Mouse (Mus musculus) limb, embryonic 10.5 days (tissue): Measurements from ENCODE around the gene Pnpla2. TPM values are rescaled to one million over a fixed set of nuclear protein-coding genes. Genes with fewer than 3 reads are reported as not detected.

ENCODE experiments used
- DNase-seq: peaks from one replicate; pipeline ENCODE4 v3.0.0-alpha.2; 2017; ENCODE audit warnings: low spot score
- H3K27ac ChIP-seq: fragments of 300-500 bp; sonication (generic); 2 replicates; pipeline ENCODE4 v1.5.1; 2016; ENCODE audit warnings: mild to moderate bottlenecking
- H3K27me3 ChIP-seq: fragments of 300-500 bp; sonication (generic); 2 replicates; pipeline ENCODE4 v1.6.1; 2016; ENCODE audit warnings: low read depth, mild to moderate bottlenecking; ENCODE audit not compliant: poor library complexity, severe bottlenecking
- H3K36me3 ChIP-seq: fragments of 300-500 bp; sonication (generic); 2 replicates; pipeline ENCODE4 v1.6.1; 2016; ENCODE audit warnings: mild to moderate bottlenecking, moderate library complexity
- H3K4me1 ChIP-seq: fragments of 300-500 bp; sonication (generic); 2 replicates; pipeline ENCODE4 v1.6.1; 2016
- H3K4me3 ChIP-seq: fragments of 300-500 bp; sonication (generic); 2 replicates; pipeline ENCODE4 v1.5.1; 2016; ENCODE audit warnings: mild to moderate bottlenecking, moderate library complexity
- H3K9me3 ChIP-seq: fragments of 300-500 bp; sonication (generic); replicated peaks from 2 replicates; pipeline ENCODE4 v1.6.1; 2016; ENCODE audit warnings: mild to moderate bottlenecking
- WGBS: fragments of 180-500 bp; shearing (Covaris S2); methylation state at CpG from one replicate; pipeline ENCODE4 v1.1.7; 2016; 5-methylcytosine and 5-hydroxymethylcytosine counted together
- polyA plus RNA-seq: library from polyadenylated mRNA; unstranded; fragments of >200 nt; fragmentation: Nextera tagmentation; extraction: Ambion mirVana; gene quantifications from 2 replicates; pipeline ENCODE4 v1.2.1, GENCODE M21; 2016

Gene Pnpla2
- polyA plus RNA-seq, 1 experiment from 2014 or later: 11.6 TPM

DNA sequence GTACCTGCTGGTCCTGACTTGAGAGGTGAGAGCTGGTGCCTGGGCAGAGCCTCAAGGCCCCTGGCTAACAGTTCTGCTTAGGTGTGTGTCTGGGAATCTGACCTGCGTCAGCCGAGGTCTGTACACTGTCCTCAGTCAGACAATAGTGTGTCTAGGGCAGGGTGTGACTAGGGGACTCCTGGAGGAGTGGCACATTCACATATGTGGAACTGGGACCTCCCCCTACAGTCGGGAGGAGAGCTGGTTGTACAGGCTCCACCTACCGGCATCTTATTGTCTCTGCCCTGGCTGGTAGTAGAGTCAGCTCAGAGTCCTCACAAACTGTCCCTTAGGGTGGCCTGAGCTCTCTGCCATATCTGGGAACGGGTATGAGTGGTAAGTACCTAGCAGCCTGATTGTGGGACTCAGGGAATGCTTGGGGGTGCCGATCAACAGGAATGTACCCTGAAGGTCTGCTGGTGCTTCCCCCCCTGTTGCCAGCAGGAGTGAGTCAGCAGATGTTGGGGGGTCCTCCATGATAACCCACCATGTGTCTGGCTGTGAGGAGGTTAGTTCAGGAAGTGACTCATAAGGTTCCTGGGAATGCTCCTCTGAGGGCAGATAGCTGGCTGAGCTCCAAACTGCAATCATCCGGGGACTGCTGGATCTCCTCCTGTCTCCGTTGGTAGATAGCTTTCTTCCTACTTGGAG, 13.7 kb downstream of the Pnpla2 start:
- Histone ChIP-seq H3K27ac (peak overlapping the region; percentile 92), H3K4me1 (peaks cover 69% of the 10 kb centered on the region), H3K27me3 (peaks cover 33% of the 10 kb centered on the region), H3K36me3 (peaks cover 38% of the 10 kb centered on the region), H3K9me3 (no peaks in the 10 kb centered on the region), H3K4me3 (peak overlapping the region; percentile 81)
- 26% methylated on average over 8 of the region's 8 CpGs for WGBS
- peak; percentile 57 for DNase-seq

DNA sequence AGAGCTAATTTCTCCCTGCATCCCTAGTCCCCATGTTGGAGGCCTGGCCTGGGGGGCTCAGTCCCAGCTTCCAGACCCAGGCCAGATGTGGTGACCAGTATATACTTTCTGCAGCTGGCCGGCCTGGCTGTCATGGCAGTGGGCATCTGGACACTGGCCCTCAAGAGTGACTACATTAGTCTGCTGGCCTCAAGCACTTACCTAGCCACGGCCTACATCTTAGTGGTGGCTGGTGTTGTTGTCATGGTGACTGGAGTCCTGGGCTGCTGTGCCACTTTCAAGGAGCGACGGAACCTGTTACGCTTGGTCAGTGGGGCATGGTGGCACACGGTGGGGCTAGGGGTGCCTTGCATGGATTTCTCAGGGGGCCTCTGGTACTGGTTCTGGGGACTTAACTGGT, 14.4 kb downstream of the Pnpla2 start:
- Histone ChIP-seq H3K4me3 (peak overlapping the region; percentile 81), H3K27ac (peak overlapping the region; percentile 92), H3K9me3 (no peaks in the 10 kb centered on the region), H3K4me1 (peaks cover 69% of the 10 kb centered on the region), H3K36me3 (peaks cover 38% of the 10 kb centered on the region), H3K27me3 (peaks cover 26% of the 10 kb centered on the region)
- DNase-seq: no peak
- WGBS: 91% methylated on average over 6 of the region's 6 CpGs

- Histone ChIP-seq H3K27ac (peak overlapping the region; percentile 92), H3K4me1 (peaks cover 64% of the 10 kb centered on the region), H3K4me3 (0 out of 2 replicates have a peak overlapping the region, but pooled peaks have one; percentile 2)
Measured at GRCm38 (mm10) chr7:141469901-141470636, 15.1 kb downstream of the Pnpla2 start.

DNA sequence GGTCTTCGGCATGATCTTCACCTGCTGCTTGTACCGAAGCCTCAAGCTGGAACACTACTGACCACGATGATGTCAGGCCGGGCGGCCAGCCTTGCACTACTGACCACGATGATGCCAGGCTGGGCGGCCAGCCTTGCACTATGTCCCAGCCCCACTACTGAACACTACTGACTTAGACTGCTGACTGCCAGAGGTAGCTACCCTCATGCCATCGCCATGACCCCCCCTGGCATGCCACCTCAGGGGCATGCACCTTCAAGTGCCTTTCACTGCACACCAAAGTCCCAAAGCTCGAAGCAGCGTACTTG, 15.6 kb downstream of the Pnpla2 start:
- no peak overlapping the region for H3K4me3 ChIP-seq
- peaks cover 38% of the 10 kb centered on the region for H3K36me3 ChIP-seq
- H3K9me3 ChIP-seq: no peaks in the 10 kb centered on the region
- no peak overlapping the region for H3K27ac ChIP-seq
- peaks cover 64% of the 10 kb centered on the region for H3K4me1 ChIP-seq
- no peak for DNase-seq
- 93% methylated on average over 10 of the region's 10 CpGs for WGBS
- peaks cover 13% of the 10 kb centered on the region for H3K27me3 ChIP-seq

More at GRCm38 (mm10) chr7:141469901-141470636, 15.1 kb downstream of the Pnpla2 start:
- WGBS: 92% methylated on average over 18 of the region's 18 CpGs
- DNase-seq: no peak
- H3K9me3 ChIP-seq: no peaks in the 10 kb centered on the region
- H3K36me3 ChIP-seq: peaks cover 38% of the 10 kb centered on the region
- peaks cover 19% of the 10 kb centered on the region for H3K27me3 ChIP-seq

- Histone ChIP-seq H3K27me3 (peaks cover 9% of the 10 kb centered on the region), H3K36me3 (peaks cover 38% of the 10 kb centered on the region), H3K4me1 (peaks cover 65% of the 10 kb centered on the region), H3K4me3 (no peak overlapping the region), H3K9me3 (no peaks in the 10 kb centered on the region), H3K27ac (no peak overlapping the region)
- DNase-seq: no peak
- WGBS: 93% methylated on average over 1 of the region's 1 CpGs
Measured at GRCm38 (mm10) chr7:141471236-141471635, 16.2 kb downstream of the Pnpla2 start.

- Histone ChIP-seq H3K4me3 (no peak overlapping the region), H3K27ac (no peak overlapping the region), H3K36me3 (peaks cover 38% of the 10 kb centered on the region), H3K27me3 (0 out of 2 replicates have a peak, but pooled peaks cover 4% of the 10 kb centered on the region), H3K9me3 (no peaks in the 10 kb centered on the region), H3K4me1 (peaks cover 66% of the 10 kb centered on the region)
- no peak for DNase-seq
- WGBS: 91% methylated on average over 6 of the region's 6 CpGs
Measured at GRCm38 (mm10) chr7:141472226-141472625, 17.2 kb downstream of the Pnpla2 start.

DNA sequence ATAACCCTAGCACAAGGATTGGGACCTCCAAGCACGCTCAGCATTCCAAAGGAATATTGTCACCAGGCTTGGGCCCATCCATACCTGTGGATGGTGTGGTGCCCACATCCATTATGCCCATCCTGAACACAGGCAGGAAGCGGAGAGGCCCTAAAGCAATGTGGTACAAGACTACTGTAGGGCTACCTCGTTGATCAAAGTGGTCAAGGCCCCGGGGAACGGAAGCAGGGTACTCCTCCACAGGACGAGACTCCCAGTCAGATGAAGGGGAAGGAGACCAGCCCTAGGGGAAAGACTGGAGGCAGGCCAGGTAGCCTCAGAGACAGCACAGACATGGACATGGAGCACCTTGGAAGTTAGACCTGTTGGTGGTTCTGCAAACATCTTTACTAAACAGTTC, 17.8 kb downstream of the Pnpla2 start:
- H3K4me1 ChIP-seq: peaks cover 66% of the 10 kb centered on the region
- 88% methylated on average over 6 of the region's 6 CpGs for WGBS
- no peak overlapping the region for H3K4me3 ChIP-seq
- peaks cover 38% of the 10 kb centered on the region for H3K36me3 ChIP-seq
- H3K27me3 ChIP-seq: 0 out of 2 replicates have a peak, but pooled peaks cover 4% of the 10 kb centered on the region
- H3K27ac ChIP-seq: no peak overlapping the region
- DNase-seq: no peak
- H3K9me3 ChIP-seq: no peaks in the 10 kb centered on the region

DNA sequence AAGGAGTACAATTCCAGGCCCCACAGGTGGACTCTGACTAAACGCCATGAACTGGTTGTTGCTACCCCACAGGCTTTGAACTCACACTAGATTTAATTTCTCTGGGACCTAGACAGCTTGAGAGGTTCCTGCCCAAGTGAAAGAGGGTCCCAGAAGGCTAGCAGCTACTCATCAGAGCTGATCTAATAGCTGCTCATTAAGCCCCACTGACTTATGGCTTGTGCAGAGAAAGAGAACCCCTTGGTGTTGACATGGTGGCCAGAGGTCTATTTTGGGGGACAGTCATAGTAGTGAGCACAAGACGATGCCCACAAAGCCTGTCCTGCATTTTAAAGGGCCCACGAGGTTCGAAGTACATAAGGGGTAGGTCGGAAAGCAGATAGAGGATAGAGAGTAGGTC, 19.2 kb downstream of the Pnpla2 start:
- 10% methylated on average over 5 of the region's 5 CpGs for WGBS
- H3K9me3 ChIP-seq: no peaks in the 10 kb centered on the region
- H3K27me3 ChIP-seq: 0 out of 2 replicates have a peak, but pooled peaks cover 4% of the 10 kb centered on the region
- H3K4me3 ChIP-seq: peak overlapping the region; percentile 86
- 0 out of 2 replicates have a peak overlapping the region, but pooled peaks have one; percentile 98 for H3K27ac ChIP-seq
- peaks cover 36% of the 10 kb centered on the region for H3K36me3 ChIP-seq
- no peak for DNase-seq
- H3K4me1 ChIP-seq: peaks cover 59% of the 10 kb centered on the region

DNA sequence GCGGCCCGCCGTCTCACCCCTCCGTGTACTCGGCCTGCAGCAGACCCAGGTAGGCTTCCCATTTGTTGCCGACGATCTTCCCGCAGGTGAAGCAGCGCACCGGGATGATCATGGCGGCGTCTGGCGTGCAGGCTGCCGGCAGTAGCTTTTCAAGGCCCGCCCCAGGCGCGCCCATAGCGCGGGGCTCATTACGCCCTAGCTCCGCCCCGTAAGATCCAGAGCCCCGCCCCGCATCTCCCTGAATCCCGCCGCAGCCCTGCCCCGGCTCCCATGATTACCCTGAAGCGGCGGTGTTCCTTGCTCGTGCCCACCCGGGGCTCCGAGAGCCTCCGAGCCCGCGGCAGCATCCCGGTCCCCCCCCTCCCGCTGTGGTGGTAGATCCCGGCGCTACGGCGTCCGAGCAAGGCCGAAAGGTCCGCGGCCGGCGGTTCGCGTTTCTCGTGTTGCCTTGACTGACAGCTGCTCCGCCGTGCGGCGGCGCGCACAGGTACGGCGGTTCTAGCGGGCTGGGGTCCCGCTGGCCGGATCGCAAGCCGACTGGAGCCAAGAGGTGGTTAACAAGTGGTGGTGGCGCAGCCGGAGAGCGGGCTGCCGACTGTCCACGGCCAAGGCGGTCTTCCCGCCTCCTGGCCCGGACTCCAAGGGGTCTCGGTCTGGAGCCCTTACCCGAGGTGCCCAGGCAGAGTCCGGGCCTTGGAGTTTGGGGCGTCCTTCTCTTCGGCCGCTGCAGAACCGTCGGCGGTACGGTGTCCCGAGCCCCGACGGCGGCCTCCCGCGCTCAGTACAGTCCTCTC, 20.2 kb downstream of the Pnpla2 start, which contains the start of the genes Polr2l and Tspan4:
Gene Polr2l, minus strand, starts transcription at position 122 of the 794 bp plus-strand sequence.
Gene Tspan4, plus strand, starts transcription at position 230 of the 794 bp plus-strand sequence.
- H3K9me3 ChIP-seq: no peaks in the 10 kb centered on the region
- 0 out of 2 replicates have a peak, but pooled peaks cover 4% of the 10 kb centered on the region for H3K27me3 ChIP-seq
- H3K36me3 ChIP-seq: peaks cover 26% of the 10 kb centered on the region
- H3K4me1 ChIP-seq: peaks cover 48% of the 10 kb centered on the region
- peak; percentile 91 for DNase-seq
- H3K4me3 ChIP-seq: peak within 1 kb of the TSS; percentile 86
- under 1% methylated on average over 87 of the region's 87 CpGs for WGBS
- H3K27ac ChIP-seq: peak within 1 kb of the TSS; percentile 98

DNA sequence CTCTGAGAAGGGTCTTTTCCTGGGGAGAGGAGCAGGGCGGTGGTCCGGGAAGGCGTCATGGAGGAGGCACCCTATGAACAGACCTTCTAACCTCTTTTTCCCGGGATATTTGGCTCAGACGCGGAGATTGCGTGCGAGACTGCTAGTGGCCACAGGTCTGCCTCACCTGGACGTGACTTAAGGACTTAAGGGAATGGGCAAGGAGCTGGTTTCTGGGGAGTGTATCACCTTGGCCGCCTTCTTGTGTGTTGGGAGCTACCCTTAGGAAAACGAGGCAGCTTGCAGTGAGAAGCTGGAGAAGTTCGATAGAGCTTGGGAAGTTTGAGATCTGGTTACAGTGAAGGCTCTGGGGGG, 20.8 kb downstream of the Pnpla2 start:
- Histone ChIP-seq H3K4me1 (peaks cover 49% of the 10 kb centered on the region), H3K27ac (peak overlapping the region; percentile 98), H3K27me3 (peaks cover 4% of the 10 kb centered on the region; the same call in 1 of the 2 replicates), H3K4me3 (peak overlapping the region; percentile 86), H3K36me3 (peaks cover 20% of the 10 kb centered on the region), H3K9me3 (no peaks in the 10 kb centered on the region)
- DNase-seq: no peak
- 2% methylated on average over 12 of the region's 12 CpGs for WGBS

- peak overlapping the region; percentile 98 for H3K27ac ChIP-seq
- H3K4me1 ChIP-seq: peaks cover 55% of the 10 kb centered on the region
- H3K9me3 ChIP-seq: no peaks in the 10 kb centered on the region
- WGBS: 1% methylated on average over 11 of the region's 17 CpGs
- DNase-seq: peak; percentile 76
- peaks cover 14% of the 10 kb centered on the region for H3K36me3 ChIP-seq
- H3K27me3 ChIP-seq: peaks cover 10% of the 10 kb centered on the region; the same call in 1 of the 2 replicates
- peak overlapping the region; percentile 86 for H3K4me3 ChIP-seq
Measured at GRCm38 (mm10) chr7:141476226-141476980, 21.4 kb downstream of the Pnpla2 start.

- Histone ChIP-seq H3K27ac (peak overlapping the region; percentile 98), H3K9me3 (no peaks in the 10 kb centered on the region), H3K4me3 (peak overlapping the region; percentile 86), H3K4me1 (peaks cover 61% of the 10 kb centered on the region), H3K27me3 (peaks cover 15% of the 10 kb centered on the region), H3K36me3 (peaks cover 10% of the 10 kb centered on the region)
- DNase-seq: no peak
- 18% methylated on average over 7 of the region's 7 CpGs for WGBS
Measured at GRCm38 (mm10) chr7:141476981-141477370, 22.0 kb downstream of the Pnpla2 start.
